Comparison of ENCODE assay signal across 11 mouse cellular contexts in genomic region chr11:22928586-22929169, GRCm38 (mm10). TPM values are rescaled to one million over a fixed set of nuclear protein-coding genes. Genes with fewer than 3 reads are reported as not detected.
DNase-seq lines count a peak whose midpoint lies in the region; ATAC-seq and TF ChIP-seq lines count a peak whose summit lies in the region.
"Had no signal": no experiment of that assay in that cellular context is flagged by ENCODE, and none has a peak within 500 bp of the region (broad histone marks: within the 10 kb centered on the region; RNA-seq: fewer than 3 reads in every experiment).

No protein-coding gene starts in this region.

- H3K36me3 ChIP-seq in liver, embryonic 15.5 days (replicated peaks) = no peaks in the 10 kb centered on the region
- H3K36me3 ChIP-seq in liver, embryonic 12.5 days = no peaks in the 10 kb centered on the region
- peaks cover 0 to 10% of the 10 kb centered on the region in 2 experiments for H3K36me3 ChIP-seq in CH12.LX (replicated peaks in 1 of 2; ENCODE audit: control insufficient read depth in 1 of 2, insufficient read depth in 1 of 2, low read length in 1 of 2)
- H3K36me3 ChIP-seq in hindbrain, embryonic 10.5 days = no peaks in the 10 kb centered on the region
- H3K36me3 ChIP-seq: stomach, embryonic 15.5 days had no signal

- no peak overlapping the region for H3K27ac ChIP-seq in liver, embryonic 15.5 days (replicated peaks)
- H3K27ac ChIP-seq in liver, embryonic 12.5 days = no peak overlapping the region
- H3K27ac ChIP-seq in CH12.LX (ENCODE audit: insufficient read depth, low read depth) = no peak overlapping the region
- H3K27ac ChIP-seq in bone marrow, adult 2 months (ENCODE audit: control insufficient read depth, insufficient read depth, low read depth, low read length, poor library complexity) = peak overlapping the region; percentile 21; the same call in 1 of the 2 replicates
- no peak overlapping the region for H3K27ac ChIP-seq in hindbrain, embryonic 10.5 days
- H3K27ac ChIP-seq: hindbrain, embryonic 14.5 days; stomach, embryonic 15.5 days had no signal

- dilution Hi-C loops in CH12.LX (cut with MboI; ENCODE audit: extremely low pct_ligation_motif_present, extremely low pct_unique_long_range_greater_than_20kb, low sequenced_read_pairs) = no loop called here

- no peak for ATAC-seq in liver, embryonic 15.5 days (ENCODE audit: insufficient read depth)
- ATAC-seq in liver, embryonic 12.5 days = no peak
- no peak for ATAC-seq in cerebellum, adult (ENCODE audit: insufficient number of reproducible peaks, low FRiP score, low TSS enrichment)

- no peaks in the 10 kb centered on the region for H3K9me3 ChIP-seq in liver, embryonic 15.5 days (replicated peaks)
- H3K9me3 ChIP-seq in liver, embryonic 12.5 days (replicated peaks) = no peaks in the 10 kb centered on the region
- H3K9me3 ChIP-seq in CH12.LX (replicated peaks; ENCODE audit: low read length) = no peaks in the 10 kb centered on the region
- H3K9me3 ChIP-seq in hindbrain, embryonic 10.5 days = no peaks in the 10 kb centered on the region
- H3K9me3 ChIP-seq: stomach, embryonic 15.5 days had no signal

- 24% methylated on average over 8 of the region's 8 CpGs for WGBS in liver, embryonic 15.5 days (ENCODE audit: insufficient replicate concordance)
- WGBS in liver, embryonic 12.5 days (ENCODE audit: insufficient replicate concordance) = 34% methylated on average over 8 of the region's 8 CpGs
- WGBS in bone marrow, adult 2 months = 6% methylated on average over 8 of the region's 8 CpGs
- WGBS in hindbrain, embryonic 10.5 days = 87% methylated on average over 8 of the region's 8 CpGs

- H3K4me3 ChIP-seq in liver, embryonic 15.5 days (replicated peaks) = no peak overlapping the region
- H3K4me3 ChIP-seq in liver, embryonic 12.5 days = no peak overlapping the region
- H3K4me3 ChIP-seq in CH12.LX (replicated peaks in 1 of 3; ENCODE audit: low read depth in 2 of 3, low read length in 2 of 3, poor library complexity in 1 of 3) = no peak overlapping the region
- H3K4me3 ChIP-seq in bone marrow, adult 2 months (replicated peaks; ENCODE audit: control insufficient read depth, low read depth, low read length) = no peak overlapping the region
- H3K4me3 ChIP-seq in hindbrain, embryonic 10.5 days = no peak overlapping the region
- H3K4me3 ChIP-seq: stomach, embryonic 15.5 days had no signal

- TF ChIP-seq EP300 in CH12.LX (IDR thresholded peaks at IDR 0.05; ENCODE audit: low read length) = peak; percentile 59

- no peak overlapping the region for H3K9ac ChIP-seq in liver, embryonic 15.5 days
- no peak overlapping the region for H3K9ac ChIP-seq in liver, embryonic 12.5 days
- no peak overlapping the region for H3K9ac ChIP-seq in CH12.LX (ENCODE audit: insufficient read depth, low read depth)
- H3K9ac ChIP-seq: hindbrain, embryonic 14.5 days; stomach, embryonic 15.5 days had no signal

- no peak for TF ChIP-seq RAD21 in CH12.LX (IDR thresholded peaks at IDR 0.05; ENCODE audit: low read depth, low read length)

- H3K79me2 ChIP-seq in CH12.LX (replicated peaks; ENCODE audit: control insufficient read depth, extremely low read depth, insufficient read depth, poor library complexity, severe bottlenecking) = no peaks in the 10 kb centered on the region

- peaks cover 32% of the 10 kb centered on the region for H3K4me1 ChIP-seq in liver, embryonic 15.5 days (replicated peaks)
- peaks cover 52% of the 10 kb centered on the region for H3K4me1 ChIP-seq in liver, embryonic 12.5 days
- peaks cover 18 to 75% of the 10 kb centered on the region in 2 experiments for H3K4me1 ChIP-seq in CH12.LX (ENCODE audit: control insufficient read depth in 1 of 2, insufficient read depth in 2 of 2)
- peaks cover 3% of the 10 kb centered on the region for H3K4me1 ChIP-seq in bone marrow, adult 2 months (ENCODE audit: control insufficient read depth, insufficient read depth, low read length)
- H3K4me1 ChIP-seq in hindbrain, embryonic 10.5 days (replicated peaks) = no peaks in the 10 kb centered on the region
- H3K4me1 ChIP-seq: stomach, embryonic 15.5 days had no signal

- no peaks in the 10 kb centered on the region for H3K27me3 ChIP-seq in liver, embryonic 15.5 days
- no peaks in the 10 kb centered on the region for H3K27me3 ChIP-seq in liver, embryonic 12.5 days (replicated peaks)
- H3K27me3 ChIP-seq in CH12.LX (replicated peaks) = no peaks in the 10 kb centered on the region
- no peaks in the 10 kb centered on the region for H3K27me3 ChIP-seq in hindbrain, embryonic 10.5 days (ENCODE audit: insufficient read depth, poor library complexity, severe bottlenecking)
- H3K27me3 ChIP-seq: stomach, embryonic 15.5 days had no signal

- no peak for TF ChIP-seq POLR2A in CH12.LX (IDR thresholded peaks at IDR 0.05; ENCODE audit: low read depth, low read length)
- TF ChIP-seq POLR2A in bone marrow, adult 2 months (IDR thresholded peaks at IDR 0.05; ENCODE audit: borderline replicate concordance, control insufficient read depth, low read depth, low read length) = no peak

- H3K4me2 ChIP-seq in liver, embryonic 15.5 days = 0 out of 2 replicates have a peak overlapping the region, but pooled peaks have one; percentile 6
- no peak overlapping the region for H3K4me2 ChIP-seq in liver, embryonic 12.5 days
- H3K4me2 ChIP-seq in CH12.LX (ENCODE audit: insufficient read depth, low read depth, poor library complexity, severe bottlenecking) = peak overlapping the region; percentile 9
- H3K4me2 ChIP-seq: hindbrain, embryonic 14.5 days; stomach, embryonic 15.5 days had no signal

- peak; percentile 70 for DNase-seq in CH12.LX (ENCODE audit: extremely low read depth)
- peak; percentile 15 for DNase-seq in naive thymus-derived CD4-positive, alpha-beta T cell, adult 2 months (ENCODE audit: low read depth)
- DNase-seq in hindbrain, embryonic 10.5 days (ENCODE audit: low spot score) = no peak
- DNase-seq: gastrocnemius, postnatal 14 days; lung, adult 18-20 months had no signal

- in situ Hi-C loops in CH12.LX (cut with MboI; ENCODE audit: low pct_ligation_motif_present, low pct_unique_long_range_greater_than_20kb, low sequenced_read_pairs) = no loop called here

- no peak for TF ChIP-seq CTCF in CH12.LX (conservative IDR thresholded peaks at IDR 0.05 in 1 of 2, IDR thresholded peaks at IDR 0.05 in 1 of 2; ENCODE audit: low read depth in 2 of 2, low read length in 2 of 2)
- no peak for TF ChIP-seq CTCF in bone marrow, adult 2 months (IDR thresholded peaks at IDR 0.05; ENCODE audit: control insufficient read depth, insufficient read depth, low read length)

TF ChIP-seq in CH12.LX, 34 proteins besides CTCF, POLR2A, EP300 and RAD21 (continues in another document):
- TF ChIP-seq PAX5 (IDR thresholded peaks at IDR 0.05; ENCODE audit: low read length) (no peak), SIN3A (IDR thresholded peaks at IDR 0.05; ENCODE audit: low read length) (peak; percentile 41; the same call in 1 of the 2 replicates), MAFK (IDR thresholded peaks at IDR 0.05; ENCODE audit: insufficient replicate concordance, low read length) (no peak), E2F4 (IDR thresholded peaks at IDR 0.05; ENCODE audit: insufficient replicate concordance, low read depth, low read length) (no peak), BHLHE40 (IDR thresholded peaks at IDR 0.05; ENCODE audit: low read depth, low read length) (peak; percentile 56), TBP (conservative IDR thresholded peaks at IDR 0.05; ENCODE audit: low read depth, low read length) (no peak), GABPA (IDR thresholded peaks at IDR 0.05; ENCODE audit: insufficient replicate concordance, low read depth, low read length) (no peak), USF2 (conservative IDR thresholded peaks at IDR 0.05; ENCODE audit: low read depth, low read length) (no peak), KAT2A (IDR thresholded peaks at IDR 0.05; ENCODE audit: insufficient replicate concordance, low read length) (no peak), MEF2A (IDR thresholded peaks at IDR 0.05; ENCODE audit: borderline replicate concordance, low read depth, low read length) (no peak), MAZ (IDR thresholded peaks at IDR 0.05; ENCODE audit: low read depth, low read length) (no peak), USF1 (IDR thresholded peaks at IDR 0.05; ENCODE audit: low read depth, low read length) (no peak), MYC (IDR thresholded peaks at IDR 0.05; ENCODE audit: low read depth, low read length) (peak; percentile 41; the same call in 1 of the 2 replicates), TCF12 (IDR thresholded peaks at IDR 0.05; ENCODE audit: low read depth, low read length) (no peak), ELF1 (IDR thresholded peaks at IDR 0.05; ENCODE audit: low read depth, low read length) (peak; percentile 37; the same call in 1 of the 2 replicates)

RNA-seq across cellular contexts. Expression of gene Zrsr1, which starts 43.1 kb away (rescaled TPM):
- polyA plus RNA-seq in liver, embryonic 15.5 days (2015; fragmentation: Nextera tagmentation; extraction: Ambion mirVana) = 1.9 and 2.6 TPM in 2 replicates
- polyA plus RNA-seq in liver, embryonic 12.5 days (2016; fragmentation: Nextera tagmentation; extraction: Ambion mirVana) = 2.3 and 2.8 TPM in 2 replicates
- 4.0 and 4.4 TPM in 2 replicates for total RNA-seq in CH12.LX (2012; rRNA removed)
- total RNA-seq in CH12.LX (2014; rRNA removed) = 4.7 and 4.8 TPM in 2 replicates
- polyA plus RNA-seq in CH12.LX (2012; ENCODE audit: insufficient read length, low read depth) = 9.3 and 12.9 TPM in 2 replicates
- 31.7 and 34.0 TPM in 2 replicates for polyA plus RNA-seq in bone marrow, adult 2 months (2011; ENCODE audit: insufficient read depth, insufficient read length, low replicate concordance, missing spikeins)
- polyA plus RNA-seq in hindbrain, embryonic 10.5 days (2016; fragmentation: Nextera tagmentation; extraction: Ambion mirVana) = 2.7 and 3.2 TPM in 2 replicates

RNA-seq across cellular contexts. Expression of gene Gm28048, which starts 53.2 kb away (rescaled TPM):
- polyA plus RNA-seq in liver, embryonic 15.5 days (2015; fragmentation: Nextera tagmentation; extraction: Ambion mirVana) = 8.9 and 9.2 TPM in 2 replicates
- polyA plus RNA-seq in liver, embryonic 12.5 days (2016; fragmentation: Nextera tagmentation; extraction: Ambion mirVana) = 10.2 and 10.9 TPM in 2 replicates
- total RNA-seq in CH12.LX (2012; rRNA removed) = 30.8 and 32.6 TPM in 2 replicates
- 93.3 and 101 TPM in 2 replicates for total RNA-seq in CH12.LX (2014; rRNA removed)
- 47.3 and 59.5 TPM in 2 replicates for polyA plus RNA-seq in CH12.LX (2012; ENCODE audit: insufficient read length, low read depth)
- polyA plus RNA-seq in bone marrow, adult 2 months (2011; ENCODE audit: insufficient read depth, insufficient read length, low replicate concordance, missing spikeins) = 13.8 and 21.9 TPM in 2 replicates
- 3.3 and 4.5 TPM in 2 replicates for polyA plus RNA-seq in hindbrain, embryonic 10.5 days (2016; fragmentation: Nextera tagmentation; extraction: Ambion mirVana)

RNA-seq across cellular contexts. Expression of gene Commd1, which starts 53.5 kb away (rescaled TPM):
- 153 and 167 TPM in 2 replicates for polyA plus RNA-seq in liver, embryonic 15.5 days (2015; fragmentation: Nextera tagmentation; extraction: Ambion mirVana)
- 219 and 222 TPM in 2 replicates for polyA plus RNA-seq in liver, embryonic 12.5 days (2016; fragmentation: Nextera tagmentation; extraction: Ambion mirVana)
- total RNA-seq in CH12.LX (2012; rRNA removed) (109 and 127 TPM in 2 replicates), CH12.LX (2014; rRNA removed) (163 and 192 TPM in 2 replicates)
- 113 and 137 TPM in 2 replicates for polyA plus RNA-seq in CH12.LX (2012; ENCODE audit: insufficient read length, low read depth)
- polyA plus RNA-seq in bone marrow, adult 2 months (2011; ENCODE audit: insufficient read depth, insufficient read length, low replicate concordance, missing spikeins) = 27.6 and 51.1 TPM in 2 replicates
- polyA plus RNA-seq in hindbrain, embryonic 10.5 days (2016; fragmentation: Nextera tagmentation; extraction: Ambion mirVana) = 374 and 405 TPM in 2 replicates
